Mouse (Mus musculus): ENCODE measurements around the gene Nxph2.
"Not testable (repeated sequence)": the region's sequence is repeated elsewhere in the genome, so short reads cannot be mapped to it uniquely, and the experiment has no call there.

The Nxph2 gene

GRCm38 (mm10) chr2:23320746-23321585 lies at the start of gene Nxph2:
Gene Nxph2, plus strand, starts transcription at chr2:23321246.
- no peak for DNase-seq (ENCODE audit: low spot score in 2 of 2)

GRCm38 (mm10) chr2:23290991-23291390 lies 30.1 kb upstream of the Nxph2 start:
- not testable (repeated sequence) for DNase-seq (ENCODE audit: low spot score in 2 of 2)

GRCm38 (mm10) chr2:23314869-23315268 lies 6.2 kb upstream of the Nxph2 start:
- no peak for DNase-seq (ENCODE audit: low spot score in 2 of 2)

Data from spleen, postnatal 14 days (tissue).